Mouse (Mus musculus): ENCODE data around the gene Zfp382. TPM values are rescaled to one million over a fixed set of nuclear protein-coding genes. Genes with fewer than 3 reads are reported as not detected.

Gene Zfp382
- polyA plus RNA-seq, 1 experiment, result 0.06 TPM

DNA sequence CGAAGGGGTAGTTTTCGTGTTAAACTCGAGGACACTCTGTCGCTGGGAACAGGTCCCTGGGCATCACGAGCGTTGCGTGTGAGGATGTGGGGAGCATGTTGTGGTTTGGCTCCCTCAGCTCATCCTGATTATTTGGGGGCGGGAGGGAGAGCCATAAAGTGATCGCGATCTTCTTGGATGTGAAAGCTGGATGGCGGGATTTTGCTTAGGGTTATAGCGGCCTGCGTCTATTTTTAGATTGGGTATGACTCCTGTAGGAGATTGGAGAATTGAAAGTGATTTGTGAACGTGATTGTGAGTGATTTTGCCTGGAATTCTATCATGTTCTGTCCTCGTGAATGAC is 417 bp downstream of the Zfp382 start:
- H3K4me3 ChIP-seq (ENCODE audit: low read depth, low read length), result peak overlapping the region; percentile 76
- H3K36me3 ChIP-seq (ENCODE audit: control insufficient read depth, insufficient read depth, low read length), result no peaks in the 10 kb centered on the region
- no peaks in the 10 kb centered on the region for H3K27me3 ChIP-seq (ENCODE audit: control insufficient read depth, insufficient read depth, low read length)
- TF ChIP-seq POLR2A (IDR thresholded peaks at IDR 0.05; ENCODE audit: low read depth, low read length) (no peak), CTCF (IDR thresholded peaks at IDR 0.05; ENCODE audit: extremely low read depth, insufficient read length, insufficient replicate concordance, low read depth, low read length) (no peak)
- WGBS, result 2% methylated on average over 15 of the region's 15 CpGs
- no peak overlapping the region; the same call in 1 of the 2 replicates for H3K27ac ChIP-seq (ENCODE audit: insufficient read depth, low read depth, low read length)
- peaks cover 3% of the 10 kb centered on the region; the same call in 1 of the 2 replicates for H3K4me1 ChIP-seq (ENCODE audit: control insufficient read depth, insufficient read depth, insufficient read length, low read length)

DNA sequence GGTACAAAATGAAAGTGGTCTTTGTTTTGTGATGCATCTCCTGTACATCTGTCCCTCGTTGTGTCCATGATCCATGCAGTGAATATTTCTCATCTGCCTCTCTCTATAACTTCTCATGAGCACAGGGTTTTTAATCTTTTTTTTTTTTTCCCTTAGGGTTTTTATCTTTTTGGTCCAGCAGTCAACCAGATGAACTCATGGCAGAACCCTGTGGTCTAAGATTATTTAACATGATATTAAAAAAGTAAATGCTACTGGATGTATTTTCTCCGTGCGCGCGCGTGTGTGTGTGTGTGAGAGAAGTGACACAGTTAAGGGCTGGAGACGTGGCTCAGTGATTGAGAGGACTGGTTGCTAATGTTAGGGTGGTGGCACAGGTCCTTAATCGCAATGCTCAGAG is 8.2 kb downstream of the Zfp382 start:
- 92% methylated on average over 8 of the region's 8 CpGs for WGBS
- no peaks in the 10 kb centered on the region for H3K4me1 ChIP-seq (ENCODE audit: control insufficient read depth, insufficient read depth, insufficient read length, low read length)
- no peaks in the 10 kb centered on the region for H3K36me3 ChIP-seq (ENCODE audit: control insufficient read depth, insufficient read depth, low read length)
- H3K27ac ChIP-seq (ENCODE audit: insufficient read depth, low read depth, low read length), result no peak overlapping the region
- no peaks in the 10 kb centered on the region for H3K27me3 ChIP-seq (ENCODE audit: control insufficient read depth, insufficient read depth, low read length)
- no peak overlapping the region for H3K4me3 ChIP-seq (ENCODE audit: low read depth, low read length)
- no peak for TF ChIP-seq POLR2A (IDR thresholded peaks at IDR 0.05; ENCODE audit: low read depth, low read length)
- no peak for TF ChIP-seq CTCF (IDR thresholded peaks at IDR 0.05; ENCODE audit: extremely low read depth, insufficient read length, insufficient replicate concordance, low read depth, low read length)

DNA sequence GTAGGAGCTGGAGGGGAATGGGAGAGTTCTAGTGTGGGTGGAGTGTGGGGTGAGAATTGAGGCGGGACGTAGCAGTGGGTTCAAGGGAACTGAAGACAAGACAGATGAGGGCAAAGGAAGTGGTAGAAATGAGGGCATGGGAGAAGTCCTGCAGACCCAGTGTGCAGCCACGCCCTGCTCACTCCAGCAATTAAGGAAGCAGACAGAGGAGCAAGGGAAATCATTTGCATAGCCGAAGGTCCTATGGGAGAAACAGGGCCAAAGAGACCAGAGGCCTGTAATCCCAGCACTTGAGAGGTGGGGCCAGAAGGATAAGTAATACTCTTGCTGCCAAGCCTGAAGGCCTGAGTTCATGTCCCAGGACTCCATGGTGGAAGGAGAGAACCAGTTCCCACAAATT is 10.7 kb downstream of the Zfp382 start:
- Histone ChIP-seq H3K36me3 (ENCODE audit: control insufficient read depth, insufficient read depth, low read length) (no peaks in the 10 kb centered on the region), H3K27ac (ENCODE audit: insufficient read depth, low read depth, low read length) (no peak overlapping the region), H3K27me3 (ENCODE audit: control insufficient read depth, insufficient read depth, low read length) (no peaks in the 10 kb centered on the region), H3K4me1 (ENCODE audit: control insufficient read depth, insufficient read depth, insufficient read length, low read length) (no peaks in the 10 kb centered on the region), H3K4me3 (ENCODE audit: low read depth, low read length) (no peak overlapping the region)
- TF ChIP-seq CTCF (IDR thresholded peaks at IDR 0.05; ENCODE audit: extremely low read depth, insufficient read length, insufficient replicate concordance, low read depth, low read length) (no peak), POLR2A (IDR thresholded peaks at IDR 0.05; ENCODE audit: low read depth, low read length) (no peak)
- WGBS, result 87% methylated on average over 4 of the region's 4 CpGs

DNA sequence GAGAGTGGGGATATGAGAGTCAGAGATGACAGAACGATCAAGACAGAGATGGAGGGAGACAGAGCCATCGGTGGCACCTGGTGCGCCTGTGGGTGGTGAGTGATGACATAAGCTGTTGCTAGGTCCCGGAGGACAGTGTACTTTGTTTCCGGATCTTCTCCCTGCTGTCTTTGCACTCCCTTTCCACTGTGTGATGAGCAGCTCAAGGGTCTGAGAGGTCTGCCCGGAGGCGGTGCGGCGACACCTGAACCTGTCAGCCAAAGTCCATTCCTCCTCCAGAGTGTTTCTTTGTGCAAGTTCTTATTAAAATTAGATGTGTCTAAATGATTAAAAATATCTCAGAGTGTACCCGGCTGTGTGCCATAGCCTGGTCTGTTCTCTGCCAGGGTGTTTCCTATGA is 15.1 kb downstream of the Zfp382 start:
- H3K36me3 ChIP-seq (ENCODE audit: control insufficient read depth, insufficient read depth, low read length), result no peaks in the 10 kb centered on the region
- no peaks in the 10 kb centered on the region for H3K4me1 ChIP-seq (ENCODE audit: control insufficient read depth, insufficient read depth, insufficient read length, low read length)
- no peak overlapping the region for H3K27ac ChIP-seq (ENCODE audit: insufficient read depth, low read depth, low read length)
- TF ChIP-seq CTCF (IDR thresholded peaks at IDR 0.05; ENCODE audit: extremely low read depth, insufficient read length, insufficient replicate concordance, low read depth, low read length) (no peak), POLR2A (IDR thresholded peaks at IDR 0.05; ENCODE audit: low read depth, low read length) (no peak)
- no peaks in the 10 kb centered on the region for H3K27me3 ChIP-seq (ENCODE audit: control insufficient read depth, insufficient read depth, low read length)
- 89% methylated on average over 10 of the region's 10 CpGs for WGBS
- H3K4me3 ChIP-seq (ENCODE audit: low read depth, low read length), result no peak overlapping the region

DNA sequence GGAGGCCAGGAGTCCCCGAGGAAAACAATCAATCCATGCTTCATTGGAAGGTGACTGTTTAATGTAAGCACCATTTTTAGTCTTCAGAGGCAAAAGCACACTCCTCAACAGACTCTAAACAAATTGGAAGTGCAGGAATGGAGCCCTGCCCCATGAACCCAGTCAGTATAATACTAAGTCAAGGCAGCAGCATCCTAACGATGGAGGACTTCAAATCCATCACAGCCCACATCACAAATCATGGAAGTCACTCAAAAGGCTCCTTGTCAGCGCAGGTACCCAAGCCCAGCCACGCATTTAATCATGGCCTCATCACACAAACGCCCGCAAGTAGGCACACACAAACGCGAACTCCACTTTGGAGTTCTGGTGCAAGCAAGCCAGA is 21.4 kb downstream of the Zfp382 start:
- Histone ChIP-seq H3K4me1 (ENCODE audit: control insufficient read depth, insufficient read depth, insufficient read length, low read length) (no peaks in the 10 kb centered on the region), H3K27me3 (ENCODE audit: control insufficient read depth, insufficient read depth, low read length) (no peaks in the 10 kb centered on the region), H3K27ac (ENCODE audit: insufficient read depth, low read depth, low read length) (no peak overlapping the region), H3K4me3 (ENCODE audit: low read depth, low read length) (peak overlapping the region; percentile 59), H3K36me3 (ENCODE audit: control insufficient read depth, insufficient read depth, low read length) (no peaks in the 10 kb centered on the region)
- 7% methylated on average over 8 of the region's 8 CpGs for WGBS
- no peak for TF ChIP-seq CTCF (IDR thresholded peaks at IDR 0.05; ENCODE audit: extremely low read depth, insufficient read length, insufficient replicate concordance, low read depth, low read length)
- TF ChIP-seq POLR2A (IDR thresholded peaks at IDR 0.05; ENCODE audit: low read depth, low read length), result no peak

DNA sequence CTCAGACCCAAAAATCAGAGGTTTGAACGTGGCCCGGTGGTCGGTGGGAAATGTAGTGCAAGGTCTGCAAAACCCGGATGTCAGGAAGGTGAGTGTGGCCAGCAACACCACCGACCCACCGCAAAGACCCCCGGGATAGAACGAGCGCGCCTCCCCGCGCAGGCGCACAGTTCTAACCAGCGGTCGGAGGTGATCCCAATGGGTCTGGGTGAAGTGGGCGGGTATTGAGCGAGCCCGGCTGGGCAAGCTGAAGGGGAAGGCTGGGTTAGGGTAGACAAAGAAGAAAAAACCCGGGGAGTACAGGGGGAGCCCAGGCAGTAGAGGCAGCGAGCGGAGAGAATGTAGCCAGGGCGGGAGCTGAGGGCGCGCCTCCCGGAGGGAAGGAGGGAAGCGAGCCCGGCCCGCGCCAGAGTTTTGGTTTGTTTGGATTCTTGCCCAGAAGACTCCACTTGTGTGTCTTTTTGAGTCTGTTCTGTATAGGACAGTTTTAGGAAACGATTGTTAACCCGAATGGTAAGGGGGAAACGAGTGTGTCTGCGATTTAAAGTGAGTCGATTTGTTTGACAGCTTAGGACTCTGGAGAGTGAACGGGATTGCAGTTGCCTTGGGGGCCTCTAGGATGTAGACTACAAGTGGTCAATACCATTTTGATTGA is 21.9 kb downstream of the Zfp382 start:
- H3K27ac ChIP-seq (ENCODE audit: insufficient read depth, low read depth, low read length), result no peak overlapping the region
- no peaks in the 10 kb centered on the region for H3K4me1 ChIP-seq (ENCODE audit: control insufficient read depth, insufficient read depth, insufficient read length, low read length)
- no peak for TF ChIP-seq POLR2A (IDR thresholded peaks at IDR 0.05; ENCODE audit: low read depth, low read length)
- TF ChIP-seq CTCF (IDR thresholded peaks at IDR 0.05; ENCODE audit: extremely low read depth, insufficient read length, insufficient replicate concordance, low read depth, low read length), result no peak
- H3K4me3 ChIP-seq (ENCODE audit: low read depth, low read length), result peak overlapping the region; percentile 59
- H3K36me3 ChIP-seq (ENCODE audit: control insufficient read depth, insufficient read depth, low read length), result no peaks in the 10 kb centered on the region
- 6% methylated on average over 35 of the region's 35 CpGs for whole genome bisulfite sequencing
- H3K27me3 ChIP-seq (ENCODE audit: control insufficient read depth, insufficient read depth, low read length), result no peaks in the 10 kb centered on the region

DNA sequence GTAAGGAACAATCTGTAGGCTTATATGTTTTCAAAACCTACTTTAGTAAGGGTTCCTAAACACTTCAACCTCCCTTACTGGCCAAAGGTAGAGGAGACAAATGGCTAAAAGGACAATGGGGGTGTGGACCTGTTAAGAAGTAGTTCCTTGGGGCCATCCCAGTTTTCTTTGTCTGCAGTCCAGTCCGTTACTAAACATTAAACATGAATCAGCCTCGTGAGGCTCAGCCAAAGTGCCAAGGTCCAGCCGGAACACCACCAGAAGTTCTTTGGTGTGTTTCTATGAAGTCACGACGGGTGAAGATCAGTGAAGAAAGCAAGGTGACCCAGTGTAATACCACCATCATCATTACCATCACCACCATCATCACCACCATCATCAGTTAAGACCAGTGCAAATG is 25.3 kb downstream of the Zfp382 start:
- TF ChIP-seq POLR2A (IDR thresholded peaks at IDR 0.05; ENCODE audit: low read depth, low read length), result no peak
- no peak for TF ChIP-seq CTCF (IDR thresholded peaks at IDR 0.05; ENCODE audit: extremely low read depth, insufficient read length, insufficient replicate concordance, low read depth, low read length)
- WGBS, result 90% methylated on average over 5 of the region's 5 CpGs
- H3K27me3 ChIP-seq (ENCODE audit: control insufficient read depth, insufficient read depth, low read length), result no peaks in the 10 kb centered on the region
- peaks cover 1% of the 10 kb centered on the region; the same call in 1 of the 2 replicates for H3K36me3 ChIP-seq (ENCODE audit: control insufficient read depth, insufficient read depth, low read length)
- H3K4me3 ChIP-seq (ENCODE audit: low read depth, low read length), result no peak overlapping the region
- H3K4me1 ChIP-seq (ENCODE audit: control insufficient read depth, insufficient read depth, insufficient read length, low read length), result no peaks in the 10 kb centered on the region
- H3K27ac ChIP-seq (ENCODE audit: insufficient read depth, low read depth, low read length), result no peak overlapping the region
